Mouse (Mus musculus) CH12.LX (cell line): Measurements from ENCODE around the gene Adamts20. TPM values are rescaled to one million over a fixed set of nuclear protein-coding genes. Genes with fewer than 3 reads are reported as not detected.

Source experiments
- DNase-seq: peaks from one replicate; pipeline ENCODE4 v3.0.0-alpha.2; 2013; ENCODE audit errors: extremely low read depth
- H3K27ac ChIP-seq: 2 replicates; pipeline ENCODE4 v1.5.1; 2012; ENCODE audit warnings: low read depth, mild to moderate bottlenecking, control low read depth, moderate library complexity; ENCODE audit not compliant: insufficient read depth
- H3K27me3 ChIP-seq: replicated peaks from 2 replicates; pipeline ENCODE3; 2012; ENCODE audit warnings: inconsistent platforms
- H3K36me3 ChIP-seq, 2 experiments: replicated peaks in 1 of 2; 2 replicates each; pipeline versions ENCODE3 to v1.6.1; 2012; ENCODE audit warnings: inconsistent platforms in 1 of 2, low read length in 1 of 2, mild to moderate bottlenecking in 1 of 2, mixed read lengths in 1 of 2, moderate library complexity in 1 of 2; ENCODE audit not compliant: control insufficient read depth in 1 of 2, insufficient read depth in 1 of 2
- H3K4me1 ChIP-seq, 2 experiments: 2 replicates each; pipeline ENCODE4 v1.6.1; 2012; ENCODE audit warnings: inconsistent platforms in 1 of 2, moderate library complexity in 1 of 2; ENCODE audit not compliant: insufficient read depth in 2 of 2, control insufficient read depth in 1 of 2
- H3K4me2 ChIP-seq: 2 replicates; pipeline ENCODE4 v1.6.1; 2012; ENCODE audit warnings: low read depth, mild to moderate bottlenecking, control low read depth; ENCODE audit not compliant: poor library complexity, insufficient read depth, severe bottlenecking
- H3K4me3 ChIP-seq, 3 experiments: fragments of 150-350 bp in 1 of 3; sonication (generic) in 1 of 3; replicated peaks in 1 of 3; 2 replicates each; pipeline versions ENCODE3 to v1.5.1; 2011 to 2012; ENCODE audit warnings: low read depth in 2 of 3, low read length in 2 of 3, mild to moderate bottlenecking in 2 of 3, moderate library complexity in 2 of 3, control low read depth in 1 of 3, improper control_type of control experiment in 1 of 3, inconsistent platforms in 1 of 3, mixed read lengths in 1 of 3; ENCODE audit not compliant: poor library complexity in 1 of 3
- H3K79me2 ChIP-seq: replicated peaks from 2 replicates; pipeline ENCODE4 v1.6.1; 2012; ENCODE audit warnings: mild to moderate bottlenecking, moderate library complexity; ENCODE audit not compliant: control insufficient read depth, poor library complexity, insufficient read depth, severe bottlenecking; ENCODE audit errors: extremely low read depth
- H3K9ac ChIP-seq: 2 replicates; pipeline ENCODE4 v1.6.1; 2012; ENCODE audit warnings: low read depth, mild to moderate bottlenecking, control low read depth, moderate library complexity; ENCODE audit not compliant: insufficient read depth
- H3K9me3 ChIP-seq: replicated peaks from 2 replicates; pipeline ENCODE3; 2012; ENCODE audit warnings: low read length, inconsistent platforms, mixed read lengths
- CHD1 ChIP-seq: IDR thresholded peaks from 2 replicates; pipeline ENCODE4 v1.6.1; 2012; ENCODE audit warnings: low read depth, low read length, improper control_type of control experiment, inconsistent platforms
- CHD2 ChIP-seq: IDR thresholded peaks from 2 replicates; pipeline ENCODE4 v1.6.1; 2011; ENCODE audit warnings: low read length, improper control_type of control experiment
- CTCF ChIP-seq, 2 experiments: IDR thresholded peaks in 1 of 2; conservative IDR thresholded peaks in 1 of 2; 2 replicates each; pipeline ENCODE4 v1.5.1; 2011 to 2012; ENCODE audit warnings: low read depth in 2 of 2, low read length in 2 of 2, improper control_type of control experiment in 1 of 2, inconsistent platforms in 1 of 2, mild to moderate bottlenecking in 1 of 2, moderate library complexity in 1 of 2
- E2F4 ChIP-seq: IDR thresholded peaks from 2 replicates; pipeline ENCODE4 v1.6.1; 2011; ENCODE audit warnings: low read depth, low read length, improper control_type of control experiment; ENCODE audit not compliant: insufficient replicate concordance
- EP300 ChIP-seq: IDR thresholded peaks from 2 replicates; pipeline ENCODE4 v1.6.1; 2011; ENCODE audit warnings: low read length, improper control_type of control experiment
- ETS1 ChIP-seq: conservative IDR thresholded peaks from 2 replicates; pipeline ENCODE4 v1.6.1; 2012; ENCODE audit warnings: low read depth, mild to moderate bottlenecking, inconsistent platforms, low read length, improper control_type of control experiment, moderate library complexity
- GABPA ChIP-seq: IDR thresholded peaks from 2 replicates; pipeline ENCODE4 v1.6.1; 2012; ENCODE audit warnings: low read depth, low read length, improper control_type of control experiment, inconsistent platforms; ENCODE audit not compliant: insufficient replicate concordance
- JUN ChIP-seq: IDR thresholded peaks from 2 replicates; pipeline ENCODE4 v1.6.1; 2011; ENCODE audit warnings: low read depth, mild to moderate bottlenecking, low read length, improper control_type of control experiment, moderate library complexity; ENCODE audit not compliant: insufficient read depth
- JUND ChIP-seq: conservative IDR thresholded peaks from 2 replicates; pipeline ENCODE4 v1.6.1; 2011; ENCODE audit warnings: low read depth, low read length, improper control_type of control experiment
- KAT2A ChIP-seq: IDR thresholded peaks from 2 replicates; pipeline ENCODE4 v1.6.1; 2012; ENCODE audit warnings: low read length, improper control_type of control experiment, inconsistent platforms; ENCODE audit not compliant: insufficient replicate concordance
- MAZ ChIP-seq: IDR thresholded peaks from 2 replicates; pipeline ENCODE4 v1.6.1; 2012; ENCODE audit warnings: low read depth, mild to moderate bottlenecking, inconsistent platforms, low read length, improper control_type of control experiment, moderate library complexity
- NELFE ChIP-seq: IDR thresholded peaks from 2 replicates; pipeline ENCODE4 v1.6.1; 2011; ENCODE audit warnings: low read depth, low read length, improper control_type of control experiment
- PAX5 ChIP-seq: IDR thresholded peaks from 2 replicates; pipeline ENCODE4 v1.6.1; 2012; ENCODE audit warnings: low read length, inconsistent platforms, mixed read lengths
- POLR2AphosphoS2 ChIP-seq: IDR thresholded peaks from 2 replicates; pipeline ENCODE4 v1.6.1; 2011; ENCODE audit warnings: low read depth, low read length, improper control_type of control experiment
- RAD21 ChIP-seq: IDR thresholded peaks from 2 replicates; pipeline ENCODE4 v1.6.1; 2011; ENCODE audit warnings: low read depth, mild to moderate bottlenecking, low read length, improper control_type of control experiment, moderate library complexity
- RCOR1 ChIP-seq: conservative IDR thresholded peaks from 2 replicates; pipeline ENCODE4 v1.6.1; 2012; ENCODE audit warnings: low read depth, mild to moderate bottlenecking, inconsistent platforms, low read length, improper control_type of control experiment
- SIN3A ChIP-seq: IDR thresholded peaks from 2 replicates; pipeline ENCODE4 v1.6.1; 2012; ENCODE audit warnings: low read length, improper control_type of control experiment, inconsistent platforms
- SMC3 ChIP-seq: IDR thresholded peaks from 2 replicates; pipeline ENCODE4 v1.6.1; 2011; ENCODE audit warnings: low read depth, low read length, improper control_type of control experiment
- TBP ChIP-seq: conservative IDR thresholded peaks from 2 replicates; pipeline ENCODE4 v1.6.1; 2011; ENCODE audit warnings: low read depth, low read length, improper control_type of control experiment
- TCF12 ChIP-seq: IDR thresholded peaks from 2 replicates; pipeline ENCODE4 v1.6.1; 2014; ENCODE audit warnings: low read depth, mild to moderate bottlenecking, inconsistent platforms, low read length, improper control_type of control experiment
- UBTF ChIP-seq: IDR thresholded peaks from 2 replicates; pipeline ENCODE4 v1.6.1; 2012; ENCODE audit warnings: low read depth, mild to moderate bottlenecking, inconsistent platforms, low read length, improper control_type of control experiment, moderate library complexity
- USF1 ChIP-seq: IDR thresholded peaks from 2 replicates; pipeline ENCODE4 v1.6.1; 2014; ENCODE audit warnings: low read depth, mild to moderate bottlenecking, inconsistent platforms, low read length, improper control_type of control experiment
- USF2 ChIP-seq: conservative IDR thresholded peaks from 2 replicates; pipeline ENCODE4 v1.6.1; 2011; ENCODE audit warnings: low read depth, low read length, improper control_type of control experiment
- ZC3H11A ChIP-seq: IDR thresholded peaks from 2 replicates; pipeline ENCODE4 v1.6.1; 2012; ENCODE audit warnings: low read depth, mild to moderate bottlenecking, inconsistent platforms, low read length, improper control_type of control experiment
- ZKSCAN1 ChIP-seq: IDR thresholded peaks from 2 replicates; pipeline ENCODE4 v1.6.1; 2012; ENCODE audit warnings: low read depth, inconsistent platforms, low read length, improper control_type of control experiment, borderline replicate concordance
- ZMIZ1 ChIP-seq: IDR thresholded peaks from 2 replicates; pipeline ENCODE4 v1.6.1; 2012; ENCODE audit warnings: low read depth, mild to moderate bottlenecking, inconsistent platforms, low read length, improper control_type of control experiment
- dilution Hi-C: fragments of 300-500 bp; cut with MboI; formaldehyde crosslinking; loops from 2 replicates; pipeline ENCODE4 v1.14.3; 2020; ENCODE audit warnings: low sequenced_read_pairs; ENCODE audit not compliant: extremely low pct_unique_long_range_greater_than_20kb, extremely low pct_ligation_motif_present
- in situ Hi-C: fragments of 300-500 bp; cut with MboI; formaldehyde crosslinking; loops from 3 replicates; pipeline ENCODE4 v1.14.3; 2019; ENCODE audit warnings: low sequenced_read_pairs, low pct_ligation_motif_present, low pct_unique_long_range_greater_than_20kb, mixed read lengths
- polyA plus RNA-seq: library from polyadenylated mRNA; unstranded; fragments of >175 nt; gene quantifications from 2 replicates; pipeline ENCODE4 v1.2.1, GENCODE M21; 2012; ENCODE audit warnings: low read depth; ENCODE audit not compliant: insufficient read length
- total RNA-seq, 2 experiments: library from RNA; depleted of rRNA; stranded (reverse); fragments of 300-350 nt in 1 of 2; fragments of >200 nt in 1 of 2; gene quantifications; 2 replicates each; pipeline ENCODE4 v1.2.3; 2012 to 2014

Adamts20 gene
- total and polyA plus RNA-seq, 3 experiments: 0.37 to 1.5 (median 0.68) TPM

- DNase-seq: no peak
- no peaks in the 10 kb centered on the region for H3K27me3 ChIP-seq
- no peaks in the 10 kb centered on the region for H3K4me1 ChIP-seq
- no peak overlapping the region for H3K27ac ChIP-seq
- in situ Hi-C loops (no loop called here), dilution Hi-C loops (no loop called here)
- H3K79me2 ChIP-seq: no peaks in the 10 kb centered on the region
- TF ChIP-seq PAX5 (no peak), JUN (no peak), ETS1 (no peak), USF2 (no peak), RAD21 (no peak), JUND (no peak), ZMIZ1 (no peak), MAZ (no peak), EP300 (no peak), KAT2A (no peak), GABPA (no peak), CHD2 (no peak), SMC3 (no peak)
- H3K4me2 ChIP-seq: no peak overlapping the region
- H3K9me3 ChIP-seq: no peaks in the 10 kb centered on the region
- H3K4me3 ChIP-seq: no peak overlapping the region
- no peak overlapping the region for H3K9ac ChIP-seq
- H3K36me3 ChIP-seq: no peaks in the 10 kb centered on the region
Measured at GRCm38 (mm10) chr15:94244336-94244735, 220.9 kb downstream of the Adamts20 start.

GRCm38 (mm10) chr15:94242133-94242532 is 223.1 kb downstream of the Adamts20 start:
- no peak for DNase-seq
- Histone ChIP-seq H3K27ac (no peak overlapping the region), H3K9ac (no peak overlapping the region), H3K36me3 (no peaks in the 10 kb centered on the region), H3K9me3 (no peaks in the 10 kb centered on the region), H3K4me2 (no peak overlapping the region), H3K79me2 (no peaks in the 10 kb centered on the region), H3K4me3 (no peak overlapping the region), H3K4me1 (no peaks in the 10 kb centered on the region), H3K27me3 (no peaks in the 10 kb centered on the region)
- no peak for TF ChIP-seq UBTF
- TF ChIP-seq SIN3A: no peak
- TF ChIP-seq SMC3: no peak
- no peak for TF ChIP-seq USF2
- no peak for TF ChIP-seq TBP
- no peak for TF ChIP-seq NELFE
- no peak for TF ChIP-seq USF1
- no peak for TF ChIP-seq TCF12
- no peak for TF ChIP-seq CHD1
- no peak for TF ChIP-seq PAX5
- TF ChIP-seq E2F4: no peak
- TF ChIP-seq POLR2AphosphoS2: no peak
- TF ChIP-seq ZC3H11A: no peak
- TF ChIP-seq RAD21: no peak
- no peak for TF ChIP-seq CTCF (conservative IDR thresholded peaks at IDR 0.05 in 1 of 2, IDR thresholded peaks at IDR 0.05 in 1 of 2; ENCODE audit: low read depth in 2 of 2, low read length in 2 of 2)
- TF ChIP-seq ZKSCAN1: no peak
- no peak for TF ChIP-seq RCOR1
- no peak for TF ChIP-seq MAZ
- in situ Hi-C loops: no loop called here
- dilution Hi-C loops: no loop called here
